Mouse (Mus musculus) G1E (cell line): ENCODE data around the gene Tia1. TPM values are rescaled to one million over a fixed set of nuclear protein-coding genes. Genes with fewer than 3 reads are reported as not detected.
"Not testable (repeated sequence)": the region's sequence is repeated elsewhere in the genome, so short reads cannot be mapped to it uniquely, and the experiment has no call there.

ENCODE experiments used
- ATAC-seq: 2 replicates; pipeline ENCODE4 v1.8.0; 2016; ENCODE audit warnings: mild to moderate bottlenecking; ENCODE audit not compliant: insufficient number of reproducible peaks, poor library complexity, low FRiP score, severe bottlenecking; ENCODE audit errors: extremely low read depth
- DNase-seq: peaks from one replicate; pipeline ENCODE4 v3.0.0; 2012; ENCODE audit warnings: low spot score
- H3K27me3 ChIP-seq: 2 replicates; pipeline ENCODE4 v1.6.1; 2012; ENCODE audit warnings: mild to moderate bottlenecking, low read length, inconsistent platforms; ENCODE audit not compliant: insufficient read depth
- H3K36me3 ChIP-seq: replicated peaks from 2 replicates; pipeline ENCODE3; 2012; ENCODE audit warnings: mild to moderate bottlenecking, inconsistent platforms
- H3K4me1 ChIP-seq: 2 replicates; pipeline ENCODE4 v1.6.1; 2012; ENCODE audit warnings: low read depth, low read length, inconsistent platforms, mixed read lengths; ENCODE audit not compliant: insufficient read depth
- H3K4me3 ChIP-seq: 2 replicates; pipeline ENCODE4 v1.5.1; 2012; ENCODE audit warnings: low read depth, mild to moderate bottlenecking, inconsistent platforms, low read length, moderate library complexity, mixed read lengths
- H3K9me3 ChIP-seq: replicated peaks from 2 replicates; pipeline ENCODE4 v1.6.1; 2012; ENCODE audit warnings: inconsistent platforms
- CTCF ChIP-seq: IDR thresholded peaks from 2 replicates; pipeline ENCODE4 v1.5.1; 2012; ENCODE audit warnings: low read depth, low read length, inconsistent platforms, mixed read lengths
- GATA1 ChIP-seq: IDR thresholded peaks from 2 replicates; pipeline ENCODE4 v1.6.1; 2012; ENCODE audit warnings: borderline replicate concordance, low read length, inconsistent platforms, mixed read lengths
- GATA2 ChIP-seq: IDR thresholded peaks from 2 replicates; pipeline ENCODE4 v1.6.1; 2012; ENCODE audit warnings: low read depth, low read length, inconsistent platforms, borderline replicate concordance
- POLR2AphosphoS5 ChIP-seq: IDR thresholded peaks from 2 replicates; pipeline ENCODE4 v1.6.1; 2012; ENCODE audit warnings: low read depth, low read length, inconsistent platforms; ENCODE audit not compliant: insufficient replicate concordance
- TAL1 ChIP-seq: conservative IDR thresholded peaks from 2 replicates; pipeline ENCODE4 v1.6.1; 2012; ENCODE audit warnings: low read depth, low read length, inconsistent platforms, mixed read lengths
- polyA plus RNA-seq: library from polyadenylated mRNA; stranded (reverse); fragments of >175 nt; gene quantifications from 2 replicates; pipeline ENCODE4 v1.2.3, GENCODE M21; 2012
- total RNA-seq, 2 experiments: library from RNA; stranded (forward) in 1 of 2; stranded (reverse) in 1 of 2; fragments of 200-1000 nt in 1 of 2; fragments of >200 nt in 1 of 2; fragmentation: Nextera tagmentation in 1 of 2; gene quantifications; 2 replicates each; pipeline ENCODE4 v1.2.3; 2014 to 2017

Tia1 gene
- total and polyA plus RNA-seq, 3 experiments, result 25.4 to 165 (median 84.0) TPM

DNA sequence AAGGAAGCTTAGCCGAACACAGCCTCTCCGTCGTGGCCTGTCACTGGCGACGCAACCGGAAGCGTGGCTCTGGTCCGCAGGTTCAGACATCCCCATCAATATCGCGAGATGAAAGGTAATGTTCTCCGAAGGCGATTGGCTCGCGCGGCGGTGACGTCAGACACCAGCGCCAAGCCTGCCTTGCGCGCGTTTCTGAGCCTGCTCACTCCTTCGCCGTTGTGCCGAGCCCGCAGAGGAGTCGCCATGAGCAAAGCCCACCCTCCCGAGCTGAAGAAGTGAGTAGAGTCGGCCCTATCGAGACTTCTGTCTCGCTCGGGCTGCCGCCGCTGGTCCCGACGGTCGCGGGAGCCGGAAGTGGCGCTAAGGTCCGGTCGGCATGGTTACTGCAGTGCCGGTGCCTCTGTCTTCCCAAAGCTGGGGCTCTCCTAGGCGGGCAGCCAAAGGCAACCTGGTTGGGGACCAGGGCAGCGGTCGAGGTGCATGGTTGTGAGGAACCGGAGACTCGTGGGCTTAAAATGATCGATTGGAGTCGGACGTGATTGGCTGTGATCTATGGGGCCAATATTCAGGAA lies 32.6 kb upstream of the Tia1 start:
- Histone ChIP-seq H3K36me3 (peaks cover 59% of the 10 kb centered on the region), H3K4me3 (peak overlapping the region; percentile 96), H3K9me3 (no peaks in the 10 kb centered on the region), H3K27me3 (no peaks in the 10 kb centered on the region), H3K4me1 (peaks cover 52% of the 10 kb centered on the region)
- DNase-seq (peak; percentile 91), ATAC-seq (peak; percentile 87)
- TF ChIP-seq CTCF (no peak), POLR2AphosphoS5 (peak; percentile 77; the same call in 1 of the 2 replicates)

DNA sequence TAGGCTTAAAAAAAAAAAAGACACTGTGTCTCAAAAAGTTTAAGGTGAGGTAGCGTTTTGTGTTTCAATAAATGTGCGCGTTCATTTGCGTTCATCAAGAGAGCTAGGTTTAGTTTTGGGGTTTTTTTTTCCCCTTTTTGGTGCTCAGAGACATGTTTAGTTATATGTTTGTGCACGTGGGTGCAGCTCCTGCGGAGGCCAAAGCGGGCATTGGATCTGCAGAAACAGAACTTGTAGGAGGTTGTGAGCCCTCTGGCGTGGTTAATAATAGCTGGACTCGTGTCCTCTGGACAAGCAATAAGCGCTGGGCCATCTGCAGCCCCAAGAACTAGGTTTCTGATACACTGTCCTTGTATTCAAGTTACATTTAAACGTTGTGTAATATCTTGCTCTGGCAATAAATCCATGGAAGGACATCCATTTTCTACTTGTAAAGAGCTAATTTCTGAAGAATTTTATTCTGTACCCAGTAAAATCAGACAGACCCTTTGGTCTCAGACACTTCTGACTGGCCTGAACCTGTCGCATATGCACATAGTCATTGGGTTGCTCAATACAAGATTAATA lies 32.0 kb upstream of the Tia1 start:
- Histone ChIP-seq H3K36me3 (peaks cover 61% of the 10 kb centered on the region), H3K4me3 (peak overlapping the region; percentile 96)
- TF ChIP-seq TAL1, result no peak
- no peak for TF ChIP-seq POLR2AphosphoS5
- no peak for TF ChIP-seq GATA1
- TF ChIP-seq CTCF, result no peak
- no peak for TF ChIP-seq GATA2

DNA sequence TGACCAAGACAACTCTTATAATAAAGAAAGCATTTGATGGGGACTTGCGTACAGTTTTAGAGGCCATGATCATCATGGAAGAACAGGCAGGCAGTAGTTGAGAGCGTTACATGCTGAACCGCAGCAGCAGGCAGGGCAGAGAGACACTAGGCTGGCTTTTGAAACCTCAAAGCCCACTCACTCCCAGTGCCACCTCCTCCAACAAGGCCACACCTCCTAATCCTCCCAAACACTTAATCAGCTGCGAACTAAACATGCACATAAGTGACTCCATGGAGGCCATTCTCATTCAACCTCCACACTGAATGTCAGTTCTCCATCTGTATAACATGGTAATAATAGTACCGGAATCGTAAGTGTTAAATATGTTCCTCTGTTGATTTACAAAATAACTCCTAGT lies 30.5 kb upstream of the Tia1 start:
- no peak for TF ChIP-seq POLR2AphosphoS5
- TF ChIP-seq GATA1, result no peak
- TF ChIP-seq GATA2, result no peak
- TF ChIP-seq TAL1, result no peak
- TF ChIP-seq CTCF, result no peak
- DNase-seq (no peak), ATAC-seq (no peak)
- H3K36me3 ChIP-seq, result peaks cover 63% of the 10 kb centered on the region
- no peaks in the 10 kb centered on the region for H3K9me3 ChIP-seq
- H3K27me3 ChIP-seq, result no peaks in the 10 kb centered on the region
- peaks cover 35% of the 10 kb centered on the region for H3K4me1 ChIP-seq
- H3K4me3 ChIP-seq, result peak overlapping the region; percentile 21; the same call in 1 of the 2 replicates

More for the DNA sequence above, 32.0 kb upstream of the Tia1 start:
- ATAC-seq (no peak), DNase-seq (no peak)
- no peaks in the 10 kb centered on the region for H3K27me3 ChIP-seq
- H3K9me3 ChIP-seq, result no peaks in the 10 kb centered on the region
- H3K4me1 ChIP-seq, result peaks cover 46% of the 10 kb centered on the region

DNA sequence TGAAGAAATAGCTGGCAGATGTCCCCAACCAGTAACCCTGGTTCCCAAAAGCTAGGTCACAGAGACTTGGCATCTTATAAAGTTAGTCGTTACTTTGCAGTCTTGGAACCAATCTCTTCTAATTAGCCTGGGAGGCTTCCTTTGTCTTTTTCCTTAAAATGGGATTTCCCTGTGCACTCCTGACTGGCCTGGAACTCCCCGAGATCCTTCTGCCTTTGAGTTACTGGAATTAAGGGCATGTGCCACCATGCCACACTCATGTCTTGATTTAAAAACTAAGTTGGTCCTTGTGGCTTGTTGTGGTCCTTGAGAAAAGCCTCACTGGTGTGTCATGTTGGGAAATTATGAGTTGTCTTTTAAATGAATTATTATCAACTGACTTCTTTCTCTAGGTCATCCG lies 25.7 kb upstream of the Tia1 start:
- Histone ChIP-seq H3K9me3 (no peaks in the 10 kb centered on the region), H3K4me3 (no peak overlapping the region), H3K36me3 (peaks cover 73% of the 10 kb centered on the region), H3K4me1 (peaks cover 16% of the 10 kb centered on the region), H3K27me3 (no peaks in the 10 kb centered on the region)
- TF ChIP-seq GATA1 (no peak), TAL1 (no peak), GATA2 (no peak), POLR2AphosphoS5 (no peak), CTCF (no peak)
- no peak for ATAC-seq
- no peak for DNase-seq

DNA sequence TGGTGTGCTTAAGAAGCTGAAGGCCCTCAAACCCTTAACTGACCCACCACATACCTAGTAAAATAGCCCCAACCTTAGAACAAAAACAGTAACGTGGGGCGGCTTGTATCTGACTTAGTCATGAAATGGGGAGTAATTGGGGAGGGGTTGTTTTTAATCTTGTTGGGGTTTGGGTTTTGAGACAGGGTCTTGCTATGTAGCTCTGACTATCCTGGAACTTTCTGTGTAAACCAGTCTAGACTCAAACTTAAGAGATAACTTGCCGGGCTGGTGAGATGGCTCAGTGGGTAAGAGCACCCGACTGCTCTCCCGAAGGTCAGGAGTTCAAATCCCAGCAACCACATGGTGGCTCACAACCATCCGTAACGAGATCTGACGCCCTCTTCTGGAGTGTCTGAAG lies 23.9 kb upstream of the Tia1 start:
- not testable (repeated sequence) for ATAC-seq

DNA sequence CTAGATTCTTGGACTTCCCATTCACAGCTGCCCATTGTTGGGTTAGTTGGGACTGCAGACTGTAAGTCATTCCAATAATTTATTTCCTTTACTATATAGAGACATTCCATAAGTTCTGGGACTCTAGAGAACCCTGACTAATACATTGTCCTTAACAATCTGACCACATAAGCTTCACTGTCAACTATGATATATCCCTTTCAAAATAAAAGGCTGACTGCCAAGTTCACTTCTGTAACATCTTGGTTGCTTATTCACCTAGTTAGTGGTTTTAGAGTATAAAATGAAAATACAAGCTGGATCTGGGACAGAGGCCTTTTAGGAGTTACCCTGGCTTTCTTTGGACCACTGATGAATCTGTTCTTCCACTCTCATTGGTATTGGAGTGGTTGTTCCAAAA lies 21.5 kb upstream of the Tia1 start:
- TF ChIP-seq GATA2, result no peak
- TF ChIP-seq TAL1, result no peak
- no peak for TF ChIP-seq GATA1
- no peak for TF ChIP-seq CTCF
- no peak for TF ChIP-seq POLR2AphosphoS5
- H3K36me3 ChIP-seq, result peaks cover 60% of the 10 kb centered on the region
- no peak for ATAC-seq
- H3K27me3 ChIP-seq, result no peaks in the 10 kb centered on the region
- no peak overlapping the region for H3K4me3 ChIP-seq
- no peaks in the 10 kb centered on the region for H3K9me3 ChIP-seq
- peaks cover 30% of the 10 kb centered on the region for H3K4me1 ChIP-seq
- DNase-seq, result no peak

More for the DNA sequence above, 23.9 kb upstream of the Tia1 start:
- H3K4me3 ChIP-seq, H3K27me3 ChIP-seq, DNase-seq, H3K9me3 ChIP-seq: not testable (repeated sequence)
- H3K36me3 ChIP-seq, result peaks cover 61% of the 10 kb centered on the region
- H3K4me1 ChIP-seq, result peaks cover 19% of the 10 kb centered on the region
